Mouse (Mus musculus) heart, postnatal 25 days (tissue): ENCODE data around the gene Prkcsh. TPM values are rescaled to one million over a fixed set of nuclear protein-coding genes. Genes with fewer than 3 reads are reported as not detected.

Experiments used
- DNase-seq: peaks from one replicate; pipeline ENCODE4 v3.0.0; 2022; ENCODE audit warnings: low spot score
- intact Hi-C: fragments of 180-260 bp; cut with DNase I; formaldehyde crosslinking; loops from one replicate; pipeline ENCODE4 v1.15.1; 2025
- total RNA-seq, 2 experiments: library from RNA; stranded (reverse); gene quantifications; 2 replicates each; pipeline ENCODE4 v1.2.3; 2021

The Prkcsh gene
- 10 to 100 TPM; 63.0 to 71.8 TPM for total RNA-seq

DNA sequence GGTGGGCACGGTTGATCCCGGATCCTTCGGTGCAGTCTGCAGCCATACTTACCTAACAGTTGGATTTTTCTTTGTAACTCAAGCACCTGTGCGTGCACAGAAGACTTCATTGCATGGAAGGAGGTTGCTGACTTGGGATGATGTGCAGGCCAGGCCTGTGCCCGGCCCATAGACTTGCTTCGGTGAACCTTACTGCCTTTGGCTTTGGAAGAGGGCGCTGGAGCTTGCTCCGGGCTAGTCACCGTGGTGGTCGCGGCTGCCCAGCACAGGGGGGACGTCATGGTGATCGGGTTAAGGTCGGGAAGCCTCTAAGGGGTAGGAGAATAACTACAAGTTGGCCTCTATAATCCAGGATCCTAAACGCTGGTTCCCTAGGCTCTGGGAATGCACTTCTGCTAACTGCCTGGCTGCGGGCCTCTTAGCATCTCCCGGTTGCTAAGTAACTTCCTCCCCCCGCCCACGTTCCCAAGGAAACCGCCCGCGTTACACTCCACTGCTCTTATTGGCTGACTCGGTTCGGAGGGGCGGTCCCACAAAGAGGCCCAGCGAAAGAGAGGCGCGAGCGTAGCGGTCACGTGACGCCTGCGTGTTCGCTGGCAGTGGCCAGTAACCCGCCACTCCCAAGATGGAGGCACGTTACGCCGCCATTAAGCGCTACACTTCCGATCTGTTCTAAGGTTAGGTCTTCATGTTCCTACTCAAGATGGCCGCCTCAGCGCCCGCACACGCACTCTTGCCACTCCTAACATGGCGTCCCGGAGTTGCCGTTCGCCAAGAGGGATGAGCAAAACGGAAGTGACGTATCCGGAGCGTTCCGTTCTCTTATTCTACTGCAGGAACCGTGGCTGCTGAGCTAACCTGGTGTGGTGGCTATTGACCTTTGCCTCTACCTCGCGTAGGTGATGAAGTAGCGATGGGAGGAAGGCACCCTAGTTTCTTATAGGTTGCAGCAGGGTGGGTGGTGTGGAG is at the start of gene Prkcsh, which contains the start of gene Ccdc151:
TSS of gene Prkcsh (plus strand) at position 613 of the 969 bp plus-strand sequence.
TSS of gene Ccdc151 (minus strand) at position 441 of the 969 bp plus-strand sequence.
- intact Hi-C loops: loop anchor here (2.0 kb wide), 1 partner anchor 46 kb away; no protein-coding TSS in a partner anchor
- DNase-seq: peak; percentile 100

- DNase-seq: no peak
- intact Hi-C loops: no loop called here
These were observed 49.0 kb upstream of the Prkcsh start for GRCm38 (mm10) chr9:21953600-21953999.

DNA sequence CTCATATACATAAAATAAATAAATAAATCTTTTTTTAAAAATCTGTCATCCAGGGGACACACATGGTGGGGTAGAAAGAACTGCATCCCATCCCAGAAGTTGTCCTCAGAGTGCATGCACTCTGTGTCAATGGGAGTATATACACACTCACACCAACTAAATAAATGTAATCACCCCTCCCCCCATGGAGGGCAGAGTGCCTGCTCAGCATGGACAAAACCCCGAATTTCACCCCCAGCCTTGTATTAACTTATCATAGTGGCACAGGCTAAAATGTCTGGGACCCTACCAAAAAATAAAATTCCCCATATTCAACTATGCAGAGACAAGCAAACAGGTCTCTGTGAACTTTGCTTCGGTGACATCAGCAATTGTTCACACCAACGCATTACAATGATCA is 48.0 kb upstream of the Prkcsh start:
- intact Hi-C loops: no loop called here
- no peak for DNase-seq

DNA sequence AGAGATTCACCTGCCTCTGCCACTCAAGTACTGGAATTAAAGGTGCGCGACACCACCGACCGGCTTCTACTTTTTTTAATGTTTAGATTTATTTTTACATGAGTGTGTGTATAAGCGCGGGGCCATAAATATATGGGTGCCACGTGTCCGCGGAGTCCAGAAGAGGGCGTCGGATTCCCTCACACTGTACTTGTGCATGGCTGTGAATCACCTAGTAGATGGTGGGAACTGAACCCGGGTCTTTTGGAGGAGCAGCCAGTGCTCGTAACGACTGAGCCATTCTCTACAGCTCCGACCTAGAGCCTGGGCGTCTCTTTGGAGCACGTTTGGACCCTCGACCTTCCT is 47.4 kb upstream of the Prkcsh start:
- intact Hi-C loops: no loop called here

GRCm38 (mm10) chr9:21955570-21956281 is 46.9 kb upstream of the Prkcsh start, which contains the start of gene Swsap1:
TSS of gene Swsap1 (plus strand) at chr9:21955755.
- intact Hi-C loops: loop anchor here (2.0 kb wide), 1 partner anchor 47 kb away; the partner anchor contains the start of genes Ccdc151 and Prkcsh
- peak; percentile 97 for DNase-seq

More for the DNA sequence above, 47.4 kb upstream of the Prkcsh start:
- DNase-seq: no peak

DNA sequence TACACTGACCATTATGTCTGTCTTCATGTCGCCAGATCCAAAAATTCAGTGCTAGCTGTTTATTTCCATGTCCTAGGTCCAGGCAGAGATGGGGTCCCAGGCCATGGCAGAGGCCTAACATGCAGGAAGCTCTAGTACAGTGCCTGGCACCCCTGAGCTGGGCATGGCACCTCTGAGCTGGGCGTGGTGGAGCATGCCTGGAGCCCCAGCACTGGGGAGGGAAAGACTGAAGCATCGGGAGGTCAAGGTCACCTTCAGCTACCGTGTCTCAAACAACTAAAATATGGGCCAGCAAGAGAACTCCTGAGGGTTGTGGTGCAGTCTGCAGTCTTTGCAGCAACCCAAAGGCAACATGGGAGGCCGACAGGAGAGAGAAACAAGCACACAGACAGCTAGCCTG is 44.2 kb upstream of the Prkcsh start:
- DNase-seq: no peak
- intact Hi-C loops: no loop called here

GRCm38 (mm10) chr9:21959244-21959643 is 43.4 kb upstream of the Prkcsh start:
- no peak for DNase-seq
- intact Hi-C loops: no loop called here

GRCm38 (mm10) chr9:21960135-21960534 is 42.5 kb upstream of the Prkcsh start:
- DNase-seq: no peak
- intact Hi-C loops: no loop called here

- no peak for DNase-seq
- intact Hi-C loops: no loop called here
These were observed 41.9 kb upstream of the Prkcsh start for GRCm38 (mm10) chr9:21960558-21961208.

DNA sequence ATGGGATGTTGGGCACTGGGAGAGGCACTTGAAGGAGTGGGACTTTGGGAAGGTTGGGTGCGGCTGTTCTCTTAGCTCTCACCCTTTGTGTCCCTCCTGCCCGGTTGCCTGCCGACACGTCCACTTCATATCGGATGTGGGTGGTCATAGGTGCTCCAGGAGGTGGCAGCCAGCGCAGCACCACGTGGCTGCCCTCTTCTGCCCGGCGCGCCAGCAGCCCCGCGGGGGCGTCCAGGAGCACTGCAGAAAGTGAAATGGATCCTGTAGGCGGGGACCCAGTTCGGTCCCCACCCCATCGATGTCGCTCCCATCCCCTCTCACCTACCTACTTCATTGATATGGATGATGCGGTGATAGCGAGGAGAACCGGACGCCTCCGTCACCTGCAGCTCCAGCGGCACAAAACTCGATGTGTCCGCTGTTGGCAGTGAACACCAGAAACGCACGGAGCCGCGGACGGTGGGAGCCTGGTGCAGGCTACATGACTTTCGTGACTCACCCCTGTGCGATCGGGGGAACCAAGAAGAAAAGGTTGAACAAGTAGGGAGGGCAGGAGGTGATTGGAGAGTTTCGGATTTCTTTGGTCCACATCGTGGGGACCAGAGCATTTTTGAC is 41.1 kb upstream of the Prkcsh start:
- no peak for DNase-seq
- intact Hi-C loops: no loop called here

- intact Hi-C loops: no loop called here
- no peak for DNase-seq
These were observed 40.6 kb upstream of the Prkcsh start for GRCm38 (mm10) chr9:21962010-21962409.

GRCm38 (mm10) chr9:21962416-21963059 is 40.1 kb upstream of the Prkcsh start:
- intact Hi-C loops: no loop called here

GRCm38 (mm10) chr9:21963417-21963816 is 39.2 kb upstream of the Prkcsh start, which contains the start of gene Epor:
TSS of gene Epor (minus strand) at chr9:21963506.
- intact Hi-C loops: no loop called here
- peak; percentile 53 for DNase-seq

More at GRCm38 (mm10) chr9:21962416-21963059, 40.1 kb upstream of the Prkcsh start:
- DNase-seq: peak; percentile 52

DNA sequence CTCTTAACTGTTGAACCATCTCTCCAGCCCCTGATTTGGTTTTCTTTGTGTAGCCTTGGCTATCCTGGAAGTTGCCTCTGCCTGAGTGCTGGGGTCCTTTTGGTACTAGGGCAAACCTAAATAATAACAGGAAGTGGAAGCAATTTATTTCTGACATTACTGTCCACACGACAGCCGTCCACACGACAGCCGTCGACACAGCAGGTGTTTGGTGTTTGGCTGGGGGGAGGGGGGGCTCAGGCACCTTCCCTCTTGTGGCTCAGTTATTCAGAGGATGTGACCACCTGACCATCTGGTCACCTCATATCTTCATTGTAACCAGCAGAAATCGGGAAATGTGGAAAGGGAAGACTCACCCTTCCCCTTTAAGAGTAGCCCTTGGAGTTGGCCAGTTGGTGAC is 33.7 kb upstream of the Prkcsh start:
- DNase-seq: no peak
- intact Hi-C loops: no loop called here

DNA sequence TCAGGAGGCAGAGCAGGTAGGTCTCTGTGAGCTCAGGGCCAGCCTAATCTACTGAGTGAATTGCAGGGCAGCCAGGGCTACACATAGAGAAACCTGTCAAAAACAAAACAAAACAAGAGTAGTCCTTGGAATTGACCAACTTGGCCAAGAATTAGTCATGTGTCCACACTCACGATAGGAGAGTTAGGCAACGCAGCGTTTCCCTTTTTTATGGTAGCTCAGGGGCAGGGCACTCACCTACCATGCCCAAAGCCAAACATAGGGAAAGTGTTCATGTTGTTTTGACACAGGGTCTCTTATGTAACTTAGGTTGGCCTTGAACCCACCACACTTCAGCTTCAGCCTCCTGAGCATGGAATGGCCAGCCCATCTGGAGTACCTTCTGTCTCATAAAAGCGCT is 33.3 kb upstream of the Prkcsh start:
- intact Hi-C loops: no loop called here

GRCm38 (mm10) chr9:21976626-21977175 is 25.9 kb upstream of the Prkcsh start:
- intact Hi-C loops: loop anchor here (5.0 kb wide), 1 partner anchor 166 kb away; no protein-coding TSS in a partner anchor
- DNase-seq: no peak

More for the DNA sequence above, 33.3 kb upstream of the Prkcsh start:
- DNase-seq: no peak

DNA sequence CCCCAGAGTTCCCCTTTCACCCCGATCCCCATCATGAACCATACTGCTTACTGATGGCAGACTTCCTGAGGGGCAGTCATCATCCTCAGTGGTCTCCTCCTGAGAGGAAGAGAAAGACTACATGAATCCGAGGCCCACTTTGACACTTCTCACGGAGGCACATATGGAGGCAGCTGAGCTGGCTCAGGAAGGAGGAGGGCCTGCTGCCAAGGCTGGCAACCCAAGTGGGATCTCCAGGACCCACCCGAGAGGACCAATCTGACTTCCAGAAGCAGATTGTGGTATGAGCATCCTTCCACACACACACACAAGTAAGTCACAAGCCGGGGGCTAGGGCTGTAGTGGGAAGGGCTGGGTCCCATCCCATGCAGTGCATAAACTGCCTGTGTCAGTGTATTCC is 25.3 kb upstream of the Prkcsh start:
- DNase-seq: no peak
- intact Hi-C loops: loop anchor here (5.0 kb wide), 1 partner anchor 165 kb away; no protein-coding TSS in a partner anchor

GRCm38 (mm10) chr9:21977972-21978371 is 24.6 kb upstream of the Prkcsh start:
- DNase-seq: no peak

More at GRCm38 (mm10) chr9:21977972-21978371, 24.6 kb upstream of the Prkcsh start:
- intact Hi-C loops: loop anchor here (5.0 kb wide), 1 partner anchor 164 kb away; no protein-coding TSS in a partner anchor
